Mouse (Mus musculus): ENCODE results near the gene Gm45140. TPM values are rescaled to one million over a fixed set of nuclear protein-coding genes. Genes with fewer than 3 reads are reported as not detected.

The Gm45140 gene
- total RNA-seq (2021): 1 to 10 TPM; 1.2 to 1.6 TPM

- intact Hi-C loops (cut with DNase I): loop anchor here (5.0 kb wide), 2 partner anchors 52 to 73 kb away; partner anchors contain the start of gene Copg1
- DNase-seq (ENCODE audit: low spot score): no peak
Measured at GRCm38 (mm10) chr6:87835695-87836094, at the start of gene Gm45140. Gene Gm45140, minus strand, starts transcription at chr6:87835795.

GRCm38 (mm10) chr6:87882816-87883215, 47.2 kb upstream of the Gm45140 start:
- intact Hi-C loops (cut with DNase I): no loop called here
- DNase-seq (ENCODE audit: low spot score): no peak

- no peak for DNase-seq (ENCODE audit: low spot score)
- intact Hi-C loops (cut with DNase I): no loop called here
Measured at GRCm38 (mm10) chr6:87882221-87882620, 46.6 kb upstream of the Gm45140 start.

GRCm38 (mm10) chr6:87879628-87880027, 44.0 kb upstream of the Gm45140 start:
- intact Hi-C loops (cut with DNase I): no loop called here
- DNase-seq (ENCODE audit: low spot score): no peak

- DNase-seq (ENCODE audit: low spot score): no peak
- intact Hi-C loops (cut with DNase I): no loop called here
Measured at GRCm38 (mm10) chr6:87879010-87879409, 43.4 kb upstream of the Gm45140 start.

GRCm38 (mm10) chr6:87876068-87876643, 40.6 kb upstream of the Gm45140 start:
- peak; percentile 19 for DNase-seq (ENCODE audit: low spot score)
- intact Hi-C loops (cut with DNase I): no loop called here

- DNase-seq (ENCODE audit: low spot score): no peak
- intact Hi-C loops (cut with DNase I): no loop called here
Measured at GRCm38 (mm10) chr6:87875562-87875961, 40.0 kb upstream of the Gm45140 start.

- intact Hi-C loops (cut with DNase I): no loop called here
- DNase-seq (ENCODE audit: low spot score): peak; percentile 63
Measured at GRCm38 (mm10) chr6:87875083-87875482, 39.5 kb upstream of the Gm45140 start.

GRCm38 (mm10) chr6:87873963-87874362, 38.4 kb upstream of the Gm45140 start:
- DNase-seq (ENCODE audit: low spot score): no peak
- intact Hi-C loops (cut with DNase I): no loop called here

- intact Hi-C loops (cut with DNase I): no loop called here
- DNase-seq (ENCODE audit: low spot score): no peak
Measured at GRCm38 (mm10) chr6:87873104-87873503, 37.5 kb upstream of the Gm45140 start.

GRCm38 (mm10) chr6:87871240-87871639, 35.6 kb upstream of the Gm45140 start:
- intact Hi-C loops (cut with DNase I): no loop called here
- no peak for DNase-seq (ENCODE audit: low spot score)

- DNase-seq (ENCODE audit: low spot score): no peak
- intact Hi-C loops (cut with DNase I): no loop called here
Measured at GRCm38 (mm10) chr6:87870440-87870839, 34.8 kb upstream of the Gm45140 start.

- intact Hi-C loops (cut with DNase I): no loop called here
- peak; percentile 82 for DNase-seq (ENCODE audit: low spot score)
Measured at GRCm38 (mm10) chr6:87868871-87869506, 33.4 kb upstream of the Gm45140 start.

- no peak for DNase-seq (ENCODE audit: low spot score)
- intact Hi-C loops (cut with DNase I): no loop called here
Measured at GRCm38 (mm10) chr6:87867256-87867655, 31.7 kb upstream of the Gm45140 start.

GRCm38 (mm10) chr6:87866211-87866610, 30.6 kb upstream of the Gm45140 start:
- DNase-seq (ENCODE audit: low spot score): no peak
- intact Hi-C loops (cut with DNase I): no loop called here

- DNase-seq (ENCODE audit: low spot score): no peak
- intact Hi-C loops (cut with DNase I): no loop called here
Measured at GRCm38 (mm10) chr6:87857071-87857470, 21.5 kb upstream of the Gm45140 start.

GRCm38 (mm10) chr6:87853446-87853845, 17.9 kb upstream of the Gm45140 start:
- no peak for DNase-seq (ENCODE audit: low spot score)
- intact Hi-C loops (cut with DNase I): no loop called here

GRCm38 (mm10) chr6:87851871-87852270, 16.3 kb upstream of the Gm45140 start:
- DNase-seq (ENCODE audit: low spot score): no peak
- intact Hi-C loops (cut with DNase I): loop anchor here (2.0 kb wide), 1 partner anchor 35 kb away; the partner anchor contains the start of gene Copg1

- intact Hi-C loops (cut with DNase I): loop anchor here (2.0 kb wide), 1 partner anchor 36 kb away; the partner anchor contains the start of gene Copg1
- peak; percentile 93 for DNase-seq (ENCODE audit: low spot score)
Measured at GRCm38 (mm10) chr6:87850900-87851614, 15.5 kb upstream of the Gm45140 start, which contains the start of gene Cnbp. Gene Cnbp, minus strand, starts transcription at chr6:87851106.

GRCm38 (mm10) chr6:87850155-87850899, 14.7 kb upstream of the Gm45140 start:
- peak; percentile 35 for DNase-seq (ENCODE audit: low spot score)
- intact Hi-C loops (cut with DNase I): loop anchor here (2.0 kb wide), 1 partner anchor 36 kb away; the partner anchor contains the start of gene Copg1
